Mouse (Mus musculus): ENCODE results near the gene Pbrm1. TPM values are rescaled to one million over a fixed set of nuclear protein-coding genes. Genes with fewer than 3 reads are reported as not detected.

Pbrm1 gene
- total RNA-seq, 1 experiment from 2014 or later, result 120 TPM

DNA sequence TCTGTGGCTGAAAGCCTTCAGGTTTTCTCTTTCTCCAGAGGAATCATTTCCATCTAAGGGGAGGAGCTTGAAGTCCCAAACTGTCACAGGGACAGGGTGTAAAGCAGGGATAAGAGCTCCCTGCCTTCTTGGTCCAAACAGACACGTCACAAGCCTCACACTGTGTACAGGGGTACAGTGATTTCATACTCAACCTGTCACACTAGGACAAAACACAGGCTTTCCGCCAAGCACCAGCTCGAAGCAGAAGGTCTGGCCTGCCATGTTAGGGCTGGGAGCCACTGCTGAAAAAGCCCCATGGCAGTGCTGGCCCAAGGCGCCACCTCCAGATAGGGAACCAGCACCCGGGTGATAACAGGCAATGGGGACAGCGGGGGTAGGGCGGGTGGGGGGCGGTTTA lies 145.1 kb downstream of the Pbrm1 start:
- ATAC-seq (replicated peaks; ENCODE audit: low read depth, poor library complexity, severe bottlenecking), result no peak

DNA sequence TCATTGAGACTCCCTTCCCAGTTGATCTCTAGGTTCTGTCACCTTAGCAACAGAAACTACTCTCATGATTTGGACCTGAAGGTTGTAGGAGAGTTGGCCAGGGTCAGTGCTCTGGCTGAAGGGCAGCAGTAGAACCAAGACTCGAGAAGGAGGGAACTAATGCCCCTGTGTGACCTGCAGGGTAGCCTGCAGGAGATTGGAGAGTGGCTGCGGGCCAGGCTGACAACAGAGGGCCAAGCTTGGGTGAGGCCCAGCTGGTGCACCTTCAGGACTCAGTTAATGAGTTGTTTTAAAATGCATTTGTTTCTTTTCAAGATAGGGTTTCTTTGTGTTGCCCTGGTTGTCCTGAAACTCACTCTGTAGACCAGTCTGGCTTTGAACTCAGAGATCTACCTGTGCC lies 146.1 kb downstream of the Pbrm1 start:
- no peak for ATAC-seq (replicated peaks; ENCODE audit: low read depth, poor library complexity, severe bottlenecking)

DNA sequence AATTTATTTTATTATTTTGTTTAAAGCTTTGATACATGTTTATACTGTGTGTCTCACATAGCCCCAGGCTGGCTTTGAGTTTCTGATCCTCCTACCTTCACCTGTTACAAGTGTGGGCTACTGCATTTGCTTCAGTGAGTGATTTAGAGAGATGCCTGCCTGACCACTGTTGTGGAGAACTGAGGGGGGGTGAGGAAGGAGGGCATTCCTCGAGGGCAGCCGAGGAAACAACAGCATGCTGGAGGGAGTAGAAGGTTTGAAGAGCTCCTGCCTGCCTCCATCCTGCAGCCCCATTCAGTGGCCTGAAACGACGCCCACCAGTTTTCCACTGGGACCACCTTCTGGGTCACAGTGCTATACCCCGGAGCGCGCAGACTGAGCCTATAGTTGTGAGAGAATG lies 146.5 kb downstream of the Pbrm1 start:
- ATAC-seq (replicated peaks; ENCODE audit: low read depth, poor library complexity, severe bottlenecking), result no peak

DNA sequence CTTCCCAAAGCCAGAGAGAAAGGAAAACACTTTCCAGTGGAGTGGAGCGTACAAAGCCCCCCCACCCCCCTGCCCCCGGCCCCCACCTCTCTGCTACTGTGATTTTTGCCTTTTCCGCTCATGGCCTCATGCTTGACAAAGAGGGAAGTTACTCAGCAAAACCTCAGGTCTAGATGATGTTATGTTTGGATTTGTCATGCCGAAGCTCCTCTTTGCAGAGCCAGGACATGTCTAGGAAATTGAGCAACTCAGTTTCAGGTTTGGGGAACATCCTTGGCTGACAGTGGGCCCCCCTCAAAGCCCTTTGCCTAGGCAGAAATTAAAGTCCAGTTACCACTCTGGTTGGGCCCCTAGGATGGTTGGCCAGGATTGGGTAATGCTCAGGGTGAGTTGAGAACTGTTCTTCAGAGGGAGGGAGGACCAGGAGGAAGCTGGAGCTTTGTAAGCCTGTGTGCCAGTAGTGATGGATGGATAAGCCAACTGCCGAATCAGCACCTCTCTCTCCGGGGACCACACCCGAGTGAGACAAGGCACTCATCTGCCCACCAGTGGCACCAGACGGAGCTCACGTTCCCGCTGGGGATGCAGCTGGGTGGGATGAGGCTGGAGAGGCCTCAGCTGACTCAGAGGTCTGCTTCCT lies 147.2 kb downstream of the Pbrm1 start:
- ATAC-seq (replicated peaks; ENCODE audit: low read depth, poor library complexity, severe bottlenecking), result peak; percentile 67

DNA sequence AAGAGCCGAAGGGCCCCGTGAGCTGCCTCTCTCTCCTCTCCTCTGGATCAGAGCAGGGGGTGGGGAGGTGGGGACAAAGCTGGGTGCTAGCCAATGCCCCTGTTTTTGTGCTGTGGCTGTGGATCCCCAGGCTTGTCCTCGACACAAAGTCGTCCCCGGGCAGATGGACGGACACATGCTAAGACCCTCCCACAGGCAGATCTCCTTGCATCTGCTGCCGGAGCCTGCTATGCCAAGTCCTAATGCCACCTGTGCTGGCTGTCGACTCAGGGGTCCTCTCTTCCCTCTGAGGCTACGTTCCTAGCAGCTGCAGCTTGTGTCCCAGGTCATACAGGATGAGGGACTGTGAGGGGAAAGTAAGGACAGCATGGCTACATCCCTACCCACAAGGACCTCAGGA lies 147.9 kb downstream of the Pbrm1 start:
- no peak for ATAC-seq (replicated peaks; ENCODE audit: low read depth, poor library complexity, severe bottlenecking)

DNA sequence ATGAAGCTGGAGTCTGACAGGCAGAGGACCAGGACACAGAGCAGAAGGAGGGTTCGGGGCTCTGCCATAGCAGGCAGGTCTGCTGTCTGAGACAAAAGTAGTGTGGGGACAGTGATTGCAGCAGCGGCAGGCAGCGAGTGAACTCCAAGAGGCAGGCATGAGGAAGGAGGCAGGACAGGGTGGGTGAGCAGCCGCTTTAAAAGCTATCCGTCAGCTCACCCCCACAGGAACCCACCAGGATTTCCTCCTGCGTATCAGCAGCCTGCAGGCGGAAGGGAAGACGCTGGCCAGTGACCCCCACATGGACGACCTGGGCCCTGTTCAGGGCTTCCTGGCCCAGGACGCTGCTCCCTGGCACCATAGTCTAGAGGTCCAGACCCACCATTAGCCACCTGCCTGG lies 149.5 kb downstream of the Pbrm1 start, which contains the start of gene Stab1:
TSS of gene Stab1 (minus strand) at position 217 of the 400 bp plus-strand sequence.
- peak; percentile 53 for ATAC-seq (replicated peaks; ENCODE audit: low read depth, poor library complexity, severe bottlenecking)

DNA sequence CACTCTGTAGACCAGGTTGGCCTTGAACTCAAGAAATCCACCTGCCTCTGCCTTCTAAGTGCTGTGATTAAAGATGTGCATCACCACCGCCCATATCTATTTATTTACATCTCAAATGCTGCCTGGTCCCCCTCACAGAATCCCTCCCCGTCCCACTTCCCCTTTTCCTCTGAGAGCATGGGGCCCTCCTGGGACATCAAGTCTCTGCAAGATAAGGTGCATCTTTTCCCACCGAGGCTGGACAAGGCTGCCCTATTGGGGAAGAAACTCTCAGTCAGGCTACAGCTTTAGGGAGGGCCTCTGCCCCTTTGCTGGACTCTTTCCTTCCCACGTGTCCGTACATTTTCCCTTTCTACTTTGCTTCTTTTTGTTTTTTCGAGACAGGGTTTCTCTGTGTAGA lies 150.6 kb downstream of the Pbrm1 start:
- no peak for ATAC-seq (replicated peaks; ENCODE audit: low read depth, poor library complexity, severe bottlenecking)

DNA sequence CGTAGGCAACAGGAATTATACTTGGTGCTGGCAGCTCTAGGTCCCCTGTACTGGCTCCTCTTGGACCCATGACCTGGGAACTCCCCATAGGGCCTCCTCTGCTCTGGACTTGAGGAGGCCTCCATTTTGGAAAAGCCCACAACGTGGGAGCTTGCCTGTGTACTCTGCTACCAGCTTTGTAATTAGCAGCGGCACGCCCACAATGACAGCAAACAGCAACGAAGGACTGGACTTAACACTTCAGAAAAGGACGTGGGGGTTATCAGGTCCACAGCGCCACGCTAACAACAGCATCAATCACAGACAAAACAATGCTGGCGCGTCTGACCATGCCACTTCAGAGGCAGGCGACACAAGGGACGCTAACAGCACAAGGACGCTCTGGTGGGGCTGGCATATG lies 152.0 kb downstream of the Pbrm1 start:
- no peak for ATAC-seq (replicated peaks; ENCODE audit: low read depth, poor library complexity, severe bottlenecking)

Other genes with a start within 250 kb of the Pbrm1 start
- 6.4 and 6.8 TPM in 2 replicates for gene Tmem110, start 193.5 kb upstream of the Pbrm1 start, total RNA-seq (2017)
- 0.78 TPM in 1 of 2 replicates, not detected in the other for gene Mustn1, start 139.9 kb upstream of the Pbrm1 start, total RNA-seq (2017)
- gene Itih4, start 132.7 kb upstream of the Pbrm1 start, total RNA-seq (2017), result not detected in 2 replicates
- not detected in 2 replicates for gene Itih3, start 95.4 kb upstream of the Pbrm1 start, total RNA-seq (2017)
- not detected in 2 replicates for gene Itih1, start 75.8 kb upstream of the Pbrm1 start, total RNA-seq (2017)
- gene Nek4, start 67.8 kb upstream of the Pbrm1 start, total RNA-seq (2017), result 14.2 and 18.1 TPM in 2 replicates
- gene Glt8d1, start 17.7 kb upstream of the Pbrm1 start, total RNA-seq (2017), result 20.5 and 36.3 TPM in 2 replicates
- 82.0 and 94.8 TPM in 2 replicates for gene Spcs1, start 17.5 kb upstream of the Pbrm1 start, total RNA-seq (2017)
- gene Gnl3, start within 50 bp of the Pbrm1 start, total RNA-seq (2017), result 438 and 468 TPM in 2 replicates
- gene Smim4, start 109.8 kb downstream of the Pbrm1 start, total RNA-seq (2017), result 23.6 and 45.1 TPM in 2 replicates
- 88.3 and 112 TPM in 2 replicates for gene Nt5dc2, start 111.9 kb downstream of the Pbrm1 start, total RNA-seq (2017)
- not detected in 2 replicates for gene Stab1, start 149.5 kb downstream of the Pbrm1 start, total RNA-seq (2017)
- not detected in 2 replicates for gene Tnnc1, start 189.2 kb downstream of the Pbrm1 start, total RNA-seq (2017)
- gene Nisch, start 197.8 kb downstream of the Pbrm1 start, total RNA-seq (2017), result 82.3 and 114 TPM in 2 replicates
- not detected in 2 replicates for gene Sema3g, start 198.7 kb downstream of the Pbrm1 start, total RNA-seq (2017)
- gene Phf7, start 232.2 kb downstream of the Pbrm1 start, total RNA-seq (2017), result 15.6 and 16.7 TPM in 2 replicates
- gene Bap1, start 232.3 kb downstream of the Pbrm1 start, total RNA-seq (2017), result 39.8 and 64.6 TPM in 2 replicates